Mouse (Mus musculus) MEL (cell line): ENCODE measurements around the gene Gtf2i. TPM values are rescaled to one million over a fixed set of nuclear protein-coding genes. Genes with fewer than 3 reads are reported as not detected.
"Not testable (repeated sequence)": the region's sequence is repeated elsewhere in the genome, so short reads cannot be mapped to it uniquely, and the experiment has no call there.

Source experiments
- DNase-seq: peaks from one replicate; pipeline ENCODE4 v3.0.0; 2011; ENCODE audit warnings: low read depth, low spot score
- H3K27ac ChIP-seq: 2 replicates; pipeline ENCODE4 v1.5.1; 2012; ENCODE audit warnings: low read depth, mild to moderate bottlenecking, control low read depth, low read length, moderate library complexity; ENCODE audit not compliant: control insufficient read depth
- H3K27me3 ChIP-seq, 2 experiments: fragments of 150-350 bp in 1 of 2; sonication (generic) in 1 of 2; 2 replicates each; pipeline ENCODE4 v1.6.1; 2012; ENCODE audit warnings: low read length in 2 of 2, mild to moderate bottlenecking in 2 of 2, improper control_type of control experiment in 1 of 2, moderate library complexity in 1 of 2; ENCODE audit not compliant: insufficient read depth in 2 of 2, control insufficient read depth in 1 of 2
- H3K36me3 ChIP-seq, 2 experiments: 2 replicates each; pipeline ENCODE4 v1.6.1; 2012 to 2014; ENCODE audit warnings: low read length in 2 of 2, improper control_type of control experiment in 1 of 2, inconsistent platforms in 1 of 2, mild to moderate bottlenecking in 1 of 2; ENCODE audit not compliant: insufficient read depth in 2 of 2, control insufficient read depth in 1 of 2
- H3K4me1 ChIP-seq, 2 experiments: fragments of 150-350 bp in 1 of 2; sonication (generic) in 1 of 2; 2 replicates each; pipeline ENCODE4 v1.6.1; 2012; ENCODE audit warnings: low read length in 2 of 2, improper control_type of control experiment in 1 of 2, mild to moderate bottlenecking in 1 of 2; ENCODE audit not compliant: insufficient read depth in 2 of 2, control insufficient read depth in 1 of 2
- H3K4me3 ChIP-seq, 2 experiments: fragments of 150-350 bp in 1 of 2; sonication (generic) in 1 of 2; 2 replicates each; pipeline ENCODE4 v1.5.1; 2012; ENCODE audit warnings: low read depth in 2 of 2, low read length in 2 of 2, mild to moderate bottlenecking in 2 of 2, moderate library complexity in 2 of 2, control low read depth in 1 of 2, improper control_type of control experiment in 1 of 2; ENCODE audit not compliant: control insufficient read depth in 1 of 2, insufficient read depth in 1 of 2
- H3K79me2 ChIP-seq: 2 replicates; pipeline ENCODE4 v1.6.1; 2012; ENCODE audit warnings: mild to moderate bottlenecking, low read length, moderate library complexity; ENCODE audit not compliant: control insufficient read depth, poor library complexity, insufficient read depth
- H3K9ac ChIP-seq: 2 replicates; pipeline ENCODE4 v1.6.1; 2012; ENCODE audit warnings: low read depth, mild to moderate bottlenecking, control low read depth, low read length, moderate library complexity; ENCODE audit not compliant: control insufficient read depth, poor library complexity, severe bottlenecking
- H3K9me3 ChIP-seq: fragments of 150-350 bp; sonication (generic); replicated peaks from 2 replicates; pipeline ENCODE4 v1.6.1; 2012; ENCODE audit warnings: mild to moderate bottlenecking, low read length, improper control_type of control experiment, moderate library complexity; ENCODE audit not compliant: insufficient read depth
- BHLHE40 ChIP-seq: IDR thresholded peaks from 2 replicates; pipeline ENCODE4 v1.6.1; 2012; ENCODE audit warnings: low read depth, mild to moderate bottlenecking, inconsistent platforms, low read length, improper control_type of control experiment, borderline replicate concordance
- CTCF ChIP-seq, 3 experiments: IDR thresholded peaks in 2 of 3; conservative IDR thresholded peaks in 1 of 3; 2 replicates each; pipeline ENCODE4 v1.5.1; 2011 to 2012; ENCODE audit warnings: low read length in 3 of 3, low read depth in 2 of 3, mild to moderate bottlenecking in 2 of 3, improper control_type of control experiment in 1 of 3, inconsistent platforms in 1 of 3, mixed read lengths in 1 of 3, moderate library complexity in 1 of 3; ENCODE audit not compliant: control insufficient read depth in 1 of 3, insufficient read depth in 1 of 3, poor library complexity in 1 of 3, severe bottlenecking in 1 of 3
- E2F4 ChIP-seq: IDR thresholded peaks from 2 replicates; pipeline ENCODE4 v1.6.1; 2011; ENCODE audit warnings: low read depth, low read length, improper control_type of control experiment, borderline replicate concordance
- ELF1 ChIP-seq: IDR thresholded peaks from 2 replicates; pipeline ENCODE4 v1.6.1; 2014; ENCODE audit warnings: low read depth, mild to moderate bottlenecking, inconsistent platforms, low read length, improper control_type of control experiment, moderate library complexity
- ETS1 ChIP-seq: IDR thresholded peaks from 2 replicates; pipeline ENCODE4 v1.6.1; 2012; ENCODE audit warnings: low read depth, mild to moderate bottlenecking, inconsistent platforms, low read length, improper control_type of control experiment, moderate library complexity
- GABPA ChIP-seq: IDR thresholded peaks from 2 replicates; pipeline ENCODE4 v1.6.1; 2012; ENCODE audit warnings: low read depth, mild to moderate bottlenecking, inconsistent platforms, low read length, improper control_type of control experiment, moderate library complexity
- GATA1 ChIP-seq: IDR thresholded peaks from 2 replicates; pipeline ENCODE4 v1.6.1; 2011; ENCODE audit warnings: low read depth, low read length, improper control_type of control experiment
- HCFC1 ChIP-seq: IDR thresholded peaks from 2 replicates; pipeline ENCODE4 v1.6.1; 2012; ENCODE audit warnings: low read depth, mild to moderate bottlenecking, inconsistent platforms, low read length, improper control_type of control experiment, moderate library complexity
- JUND ChIP-seq: IDR thresholded peaks from 2 replicates; pipeline ENCODE4 v1.6.1; 2011; ENCODE audit warnings: low read depth, mild to moderate bottlenecking, improper control_type of control experiment, low read length
- MAFK ChIP-seq: IDR thresholded peaks from 2 replicates; pipeline ENCODE4 v1.6.1; 2011; ENCODE audit warnings: low read depth, mild to moderate bottlenecking, low read length, improper control_type of control experiment, borderline replicate concordance
- MAX ChIP-seq: IDR thresholded peaks from 2 replicates; pipeline ENCODE4 v1.6.1; 2011; ENCODE audit warnings: low read length, improper control_type of control experiment
- MAZ ChIP-seq: IDR thresholded peaks from 2 replicates; pipeline ENCODE4 v1.6.1; 2012; ENCODE audit warnings: low read depth, mild to moderate bottlenecking, inconsistent platforms, low read length, improper control_type of control experiment
- MEF2A ChIP-seq: IDR thresholded peaks from 2 replicates; pipeline ENCODE4 v1.6.1; 2014; ENCODE audit warnings: low read depth, mild to moderate bottlenecking, inconsistent platforms, low read length, improper control_type of control experiment; ENCODE audit not compliant: poor library complexity, insufficient replicate concordance, severe bottlenecking; ENCODE audit errors: extremely low read depth
- MXI1 ChIP-seq: IDR thresholded peaks from 2 replicates; pipeline ENCODE4 v1.6.1; 2011; ENCODE audit warnings: mild to moderate bottlenecking, low read depth, low read length, improper control_type of control experiment
- MYB ChIP-seq: IDR thresholded peaks from 2 replicates; pipeline ENCODE4 v1.6.1; 2011; ENCODE audit warnings: mild to moderate bottlenecking, low read depth, low read length, improper control_type of control experiment
- MYC ChIP-seq: IDR thresholded peaks from 2 replicates; pipeline ENCODE4 v1.6.1; 2011; ENCODE audit warnings: low read depth, mild to moderate bottlenecking, low read length, improper control_type of control experiment, moderate library complexity
- NELFE ChIP-seq: IDR thresholded peaks from 2 replicates; pipeline ENCODE4 v1.6.1; 2011; ENCODE audit warnings: low read depth, low read length, improper control_type of control experiment
- POLR2A ChIP-seq, 2 experiments: IDR thresholded peaks; 2 replicates each; pipeline ENCODE4 v1.6.1; 2011 to 2012; ENCODE audit warnings: low read length in 2 of 2, mild to moderate bottlenecking in 2 of 2, control low read depth in 1 of 2, improper control_type of control experiment in 1 of 2, low read depth in 1 of 2, moderate library complexity in 1 of 2; ENCODE audit not compliant: control insufficient read depth in 1 of 2, insufficient read depth in 1 of 2, poor library complexity in 1 of 2
- POLR2AphosphoS5 ChIP-seq: IDR thresholded peaks from 2 replicates; pipeline ENCODE4 v1.6.1; 2012; ENCODE audit warnings: low read depth, borderline replicate concordance, mild to moderate bottlenecking, inconsistent platforms, low read length, moderate library complexity, mixed read lengths
- RAD21 ChIP-seq: IDR thresholded peaks from 2 replicates; pipeline ENCODE4 v1.6.1; 2011; ENCODE audit warnings: mild to moderate bottlenecking, low read depth, low read length, improper control_type of control experiment
- SMC3 ChIP-seq: IDR thresholded peaks from 2 replicates; pipeline ENCODE4 v1.6.1; 2011; ENCODE audit warnings: low read depth, low read length, improper control_type of control experiment
- TBP ChIP-seq: IDR thresholded peaks from 2 replicates; pipeline ENCODE4 v1.8.0; 2011; ENCODE audit warnings: low read depth, low read length, improper control_type of control experiment
- UBTF ChIP-seq: IDR thresholded peaks from 2 replicates; pipeline ENCODE4 v1.6.1; 2012; ENCODE audit warnings: low read depth, mild to moderate bottlenecking, inconsistent platforms, low read length, improper control_type of control experiment, moderate library complexity, borderline replicate concordance; ENCODE audit not compliant: insufficient read depth
- ZC3H11A ChIP-seq: IDR thresholded peaks from 2 replicates; pipeline ENCODE4 v1.6.1; 2012; ENCODE audit warnings: low read depth, mild to moderate bottlenecking, inconsistent platforms, low read length, improper control_type of control experiment
- ZKSCAN1 ChIP-seq: IDR thresholded peaks from 2 replicates; pipeline ENCODE4 v1.6.1; 2012; ENCODE audit warnings: low read depth, mild to moderate bottlenecking, inconsistent platforms, low read length, improper control_type of control experiment, moderate library complexity
- ZNF384 ChIP-seq: IDR thresholded peaks from 2 replicates; pipeline ENCODE4 v1.6.1; 2012; ENCODE audit warnings: low read depth, mild to moderate bottlenecking, inconsistent platforms, low read length, improper control_type of control experiment
- polyA plus RNA-seq, 2 experiments: library from polyadenylated mRNA; stranded (reverse) in 1 of 2; unstranded in 1 of 2; fragments of >175 nt in 1 of 2; fragments of >200 nt in 1 of 2; gene quantifications; 2 replicates each; pipeline versions ENCODE4 v1.2.1 to v1.2.4; 2012; ENCODE audit warnings: low replicate concordance in 2 of 2, low read depth in 1 of 2; ENCODE audit not compliant: insufficient read length in 2 of 2, insufficient read depth in 1 of 2, missing spikeins in 1 of 2
- total RNA-seq: library from RNA; depleted of rRNA; stranded (reverse); fragments of 300-350 nt; gene quantifications from 2 replicates; pipeline ENCODE4 v1.2.3, GENCODE M21; 2012

Gtf2i gene
- total and polyA plus RNA-seq, 3 experiments = 46.7 to 151 (median 128) TPM

GRCm38 (mm10) chr5:134341321-134341720 is 26.8 kb upstream of the Gtf2i start (continued):
- TF ChIP-seq GABPA (no peak), GATA1 (no peak), JUND (no peak), MAZ (no peak), SMC3 (peak; percentile 81), MEF2A (no peak), HCFC1 (no peak), ETS1 (no peak), CTCF (IDR thresholded peaks at IDR 0.05 in 2 of 3, conservative IDR thresholded peaks at IDR 0.05 in 1 of 3; ENCODE audit: control insufficient read depth in 1 of 3, insufficient read depth in 1 of 3, low read depth in 2 of 3, low read length in 3 of 3, poor library complexity in 1 of 3, severe bottlenecking in 1 of 3) (peak; percentile 49 to 80 (median 52)), MYB (no peak), POLR2A (IDR thresholded peaks at IDR 0.05; ENCODE audit: control insufficient read depth in 1 of 2, insufficient read depth in 1 of 2, low read depth in 1 of 2, low read length in 2 of 2, poor library complexity in 1 of 2) (no peak), ZKSCAN1 (no peak), POLR2AphosphoS5 (no peak), NELFE (no peak), ZC3H11A (peak; percentile 80), RAD21 (peak; percentile 90)

GRCm38 (mm10) chr5:134340101-134340522 is 25.6 kb upstream of the Gtf2i start:
- no peak for DNase-seq
- no peak overlapping the region for H3K9ac ChIP-seq
- no peaks in the 10 kb centered on the region for H3K27me3 ChIP-seq
- H3K9me3 ChIP-seq = no peaks in the 10 kb centered on the region
- no peaks in the 10 kb centered on the region for H3K36me3 ChIP-seq
- H3K4me3 ChIP-seq = no peak overlapping the region
- TF ChIP-seq ETS1 = no peak
- no peak for TF ChIP-seq GABPA
- no peak for TF ChIP-seq E2F4
- TF ChIP-seq MEF2A = no peak
- TF ChIP-seq TBP = no peak
- TF ChIP-seq MYC = no peak
- no peak for TF ChIP-seq JUND
- no peak for TF ChIP-seq MAX
- no peak for TF ChIP-seq UBTF
- no peak for TF ChIP-seq MAFK
- TF ChIP-seq HCFC1 = no peak
- TF ChIP-seq ZNF384 = no peak
- TF ChIP-seq POLR2AphosphoS5 = no peak
- no peak for TF ChIP-seq MAZ
- no peak for TF ChIP-seq BHLHE40
- no peak for TF ChIP-seq MXI1
- TF ChIP-seq ELF1 = no peak
- TF ChIP-seq, all 39 proteins: peak for 0
- H3K27ac ChIP-seq = no peak overlapping the region
- no peaks in the 10 kb centered on the region for H3K79me2 ChIP-seq
- peaks cover 0 to 6% of the 10 kb centered on the region in 2 experiments; a peak in 2 of 4 replicates for H3K4me1 ChIP-seq

GRCm38 (mm10) chr5:134337012-134337411 is 22.5 kb upstream of the Gtf2i start:
- H3K27me3 ChIP-seq, H3K79me2 ChIP-seq, H3K4me1 ChIP-seq, H3K9me3 ChIP-seq, H3K27ac ChIP-seq, DNase-seq, H3K36me3 ChIP-seq, H3K9ac ChIP-seq, H3K4me3 ChIP-seq: not testable (repeated sequence)
